Mouse (Mus musculus) hindbrain, postnatal 0 days (tissue): Measurements from ENCODE around the gene Lmo7. TPM values are rescaled to one million over a fixed set of nuclear protein-coding genes. Genes with fewer than 3 reads are reported as not detected.

ENCODE experiments used
- ATAC-seq: fragments of 200-750 bp; cut with Nextera tagmentation; 2 replicates; pipeline ENCODE4 v1.8.0; 2017; ENCODE audit warnings: mild to moderate bottlenecking, moderate TSS enrichment, moderate library complexity
- DNase-seq: peaks from one replicate; pipeline ENCODE4 v3.0.0-alpha.2; 2015; ENCODE audit warnings: low spot score
- H3K27ac ChIP-seq: fragments of 300-500 bp; sonication (generic); 2 replicates; pipeline ENCODE4 v1.5.1; 2014; ENCODE audit warnings: mild to moderate bottlenecking
- H3K27me3 ChIP-seq: fragments of 300-500 bp; sonication (generic); 2 replicates; pipeline ENCODE4 v1.6.1; 2014; ENCODE audit warnings: low read length, mixed read lengths; ENCODE audit not compliant: insufficient read depth
- H3K36me3 ChIP-seq: fragments of 300-500 bp; sonication (generic); 2 replicates; pipeline ENCODE4 v1.6.1; 2014; ENCODE audit warnings: low read length, mixed read lengths; ENCODE audit not compliant: insufficient read depth
- H3K4me1 ChIP-seq: fragments of 300-500 bp; sonication (generic); 2 replicates; pipeline ENCODE4 v1.6.1; 2014; ENCODE audit warnings: antibody characterized with exemption, low read length, mixed read lengths; ENCODE audit not compliant: insufficient read depth
- H3K4me2 ChIP-seq: fragments of 300-500 bp; sonication (generic); 2 replicates; pipeline ENCODE4 v1.6.1; 2014; ENCODE audit warnings: low read depth, mild to moderate bottlenecking, low read length, moderate library complexity, mixed read lengths
- H3K4me3 ChIP-seq: fragments of 300-500 bp; sonication (generic); 2 replicates; pipeline ENCODE4 v1.5.1; 2014; ENCODE audit warnings: low read length
- H3K9ac ChIP-seq: fragments of 300-500 bp; sonication (generic); replicated peaks from 2 replicates; pipeline ENCODE4 v1.6.1; 2014; ENCODE audit warnings: mild to moderate bottlenecking, low read length, moderate library complexity, mixed read lengths
- H3K9me3 ChIP-seq: fragments of 300-500 bp; sonication (generic); 2 replicates; pipeline ENCODE4 v1.6.1; 2016; ENCODE audit warnings: low read length, mixed read lengths
- CTCF ChIP-seq: IDR thresholded peaks from 2 replicates; pipeline ENCODE4 v1.5.1; 2016; ENCODE audit warnings: antibody characterized with exemption, control low read depth, low read depth
- whole genome bisulfite sequencing: fragments of 180-500 bp; shearing (Covaris S2); extraction: QIAGEN DNeasy Blood & Tissue Kit; methylation state at CpG from one replicate; pipeline ENCODE4 v1.1.7; 2014; 5-methylcytosine and 5-hydroxymethylcytosine counted together
- polyA plus RNA-seq: library from polyadenylated mRNA; unstranded; fragments of >200 nt; fragmentation: Nextera tagmentation; extraction: Ambion mirVana; gene quantifications from 2 replicates; pipeline ENCODE4 v1.2.1, GENCODE M21; 2015
- total RNA-seq: library from RNA; depleted of rRNA; stranded (reverse); fragments of >200 nt; gene quantifications from 2 replicates; pipeline ENCODE4 v1.2.3, GENCODE M21; 2014

Lmo7 gene
- total and polyA plus RNA-seq, 2 experiments from 2014 or later: 2.3 to 10.6 TPM

DNA sequence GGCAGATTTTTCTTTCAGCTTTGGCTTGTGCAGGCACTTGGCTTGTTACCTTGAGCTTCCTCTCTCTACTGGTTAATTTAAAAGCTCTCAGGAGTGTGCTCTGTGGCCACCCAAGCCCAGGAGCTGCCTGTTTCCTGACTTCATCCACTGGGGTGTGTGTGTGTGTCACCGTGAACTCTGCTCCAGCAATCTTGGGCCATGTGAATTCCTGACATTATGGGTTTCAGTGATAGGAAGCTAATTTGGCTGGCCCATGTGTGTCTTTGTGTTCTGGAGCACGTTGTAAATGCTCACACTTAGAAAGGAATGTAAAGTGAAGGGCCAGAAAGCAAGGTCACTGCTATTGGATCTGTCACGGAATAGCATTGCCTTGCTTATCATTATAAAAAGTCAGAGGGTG, 143.1 kb downstream of the Lmo7 start:
- no peak for TF ChIP-seq CTCF
- no peak overlapping the region for H3K4me2 ChIP-seq
- no peak for DNase-seq
- H3K9me3 ChIP-seq: no peaks in the 10 kb centered on the region
- no peaks in the 10 kb centered on the region for H3K27me3 ChIP-seq
- no peak overlapping the region for H3K27ac ChIP-seq
- H3K36me3 ChIP-seq: no peaks in the 10 kb centered on the region
- WGBS: 84% methylated on average over 3 of the region's 3 CpGs
- H3K4me3 ChIP-seq: no peak overlapping the region
- no peak for ATAC-seq
- no peaks in the 10 kb centered on the region for H3K4me1 ChIP-seq
- H3K9ac ChIP-seq: no peak overlapping the region

DNA sequence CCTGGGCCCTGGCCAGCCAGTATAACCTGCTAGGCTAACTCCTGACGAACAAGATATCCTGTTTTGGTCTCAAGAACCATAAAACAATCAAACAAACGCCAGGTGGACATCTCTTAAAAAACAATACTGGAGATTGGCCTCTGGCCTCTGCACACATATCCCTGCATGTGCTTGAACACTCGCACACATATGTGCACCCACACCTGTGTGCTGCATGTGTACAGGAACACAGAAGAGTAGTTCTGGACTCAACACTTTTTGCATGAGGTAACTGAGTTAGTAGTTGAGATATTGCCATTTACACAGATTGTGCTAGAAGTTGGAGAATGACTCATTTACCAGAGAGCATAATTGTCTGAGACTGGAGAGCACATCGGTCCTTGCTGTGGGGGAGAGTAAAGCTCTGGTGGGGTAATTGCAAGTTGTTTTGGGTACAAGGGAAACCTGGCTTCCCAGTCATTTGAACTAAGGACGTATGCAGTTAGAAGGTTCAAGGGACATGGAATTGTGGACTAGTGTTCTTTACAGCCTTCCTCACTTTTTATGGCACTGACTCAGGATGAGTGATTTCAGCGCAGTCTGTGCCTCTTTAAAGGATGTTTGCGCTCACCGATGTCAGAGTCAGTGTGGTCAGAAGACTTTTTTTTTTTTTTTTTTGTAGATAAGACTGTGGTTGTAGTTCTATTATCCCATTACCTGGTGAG, 148.7 kb downstream of the Lmo7 start:
- no peaks in the 10 kb centered on the region for H3K4me1 ChIP-seq
- no peak overlapping the region for H3K27ac ChIP-seq
- no peak overlapping the region for H3K4me2 ChIP-seq
- 84% methylated on average over 8 of the region's 8 CpGs for WGBS
- ATAC-seq (no peak), DNase-seq (no peak)
- H3K27me3 ChIP-seq: no peaks in the 10 kb centered on the region
- H3K4me3 ChIP-seq: no peak overlapping the region
- no peaks in the 10 kb centered on the region for H3K36me3 ChIP-seq
- no peak overlapping the region for H3K9ac ChIP-seq
- TF ChIP-seq CTCF: no peak
- H3K9me3 ChIP-seq: no peaks in the 10 kb centered on the region

DNA sequence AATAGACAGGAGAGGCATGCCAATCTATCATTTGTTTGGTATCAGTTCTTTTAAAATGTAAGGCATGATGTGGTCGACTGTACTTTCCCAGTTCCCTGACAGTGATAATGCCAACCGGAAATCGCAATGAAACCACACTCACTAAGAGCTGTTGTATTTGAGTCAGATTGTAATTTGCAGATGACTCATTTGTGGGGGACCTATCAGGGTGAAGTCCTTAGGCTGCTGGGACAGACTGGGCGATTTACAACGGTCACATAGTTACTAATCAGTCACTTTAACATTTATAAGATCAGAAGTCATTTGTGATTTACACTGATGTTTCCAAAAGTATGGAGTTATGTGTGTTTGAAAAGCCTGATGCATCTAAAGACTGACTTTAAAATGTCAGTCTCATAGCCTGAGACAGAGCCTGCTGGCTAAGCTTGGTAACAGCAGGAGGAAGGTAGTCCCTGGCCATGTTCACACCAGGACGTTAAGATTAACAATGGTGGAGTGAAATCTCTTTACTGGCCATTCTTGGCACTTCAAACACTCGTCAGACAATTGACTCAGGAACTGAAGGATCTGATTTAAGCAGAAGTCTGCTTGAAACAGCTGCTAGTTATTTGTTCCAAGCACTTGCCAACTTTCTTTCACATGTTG, 149.4 kb downstream of the Lmo7 start:
- Histone ChIP-seq H3K27me3 (no peaks in the 10 kb centered on the region), H3K4me2 (no peak overlapping the region), H3K27ac (no peak overlapping the region), H3K9ac (no peak overlapping the region), H3K36me3 (no peaks in the 10 kb centered on the region), H3K4me1 (no peaks in the 10 kb centered on the region), H3K9me3 (no peaks in the 10 kb centered on the region), H3K4me3 (no peak overlapping the region)
- WGBS: 44% methylated on average over 7 of the region's 7 CpGs
- TF ChIP-seq CTCF: 0 out of 2 replicates have a peak, but pooled peaks have one; percentile 4
- no peak for ATAC-seq
- no peak for DNase-seq

DNA sequence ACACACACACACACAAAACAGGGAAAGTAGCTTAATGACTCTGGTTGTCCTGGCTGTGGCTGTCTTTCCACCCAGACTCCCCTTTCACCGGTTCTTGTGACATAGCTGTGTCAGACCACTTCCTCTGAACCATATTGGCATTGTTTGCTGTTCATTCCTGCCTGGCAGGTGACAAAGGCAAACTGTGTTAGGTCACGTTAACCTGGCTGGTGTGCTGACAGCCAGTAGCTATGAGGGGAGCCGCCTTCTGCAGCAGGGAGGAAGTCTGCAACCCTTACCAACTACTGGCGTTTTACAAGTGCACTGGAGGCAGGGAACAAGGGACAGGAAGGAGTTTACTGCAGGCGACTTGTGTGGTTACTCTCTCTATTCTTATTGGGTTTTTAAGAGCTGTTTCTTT, 153.2 kb downstream of the Lmo7 start:
- Histone ChIP-seq H3K27ac (no peak overlapping the region), H3K4me3 (no peak overlapping the region), H3K36me3 (no peaks in the 10 kb centered on the region), H3K9me3 (no peaks in the 10 kb centered on the region), H3K27me3 (no peaks in the 10 kb centered on the region), H3K4me2 (no peak overlapping the region), H3K9ac (no peak overlapping the region), H3K4me1 (no peaks in the 10 kb centered on the region)
- WGBS: 48% methylated on average over 5 of the region's 5 CpGs
- ATAC-seq (no peak), DNase-seq (no peak)
- no peak for TF ChIP-seq CTCF

DNA sequence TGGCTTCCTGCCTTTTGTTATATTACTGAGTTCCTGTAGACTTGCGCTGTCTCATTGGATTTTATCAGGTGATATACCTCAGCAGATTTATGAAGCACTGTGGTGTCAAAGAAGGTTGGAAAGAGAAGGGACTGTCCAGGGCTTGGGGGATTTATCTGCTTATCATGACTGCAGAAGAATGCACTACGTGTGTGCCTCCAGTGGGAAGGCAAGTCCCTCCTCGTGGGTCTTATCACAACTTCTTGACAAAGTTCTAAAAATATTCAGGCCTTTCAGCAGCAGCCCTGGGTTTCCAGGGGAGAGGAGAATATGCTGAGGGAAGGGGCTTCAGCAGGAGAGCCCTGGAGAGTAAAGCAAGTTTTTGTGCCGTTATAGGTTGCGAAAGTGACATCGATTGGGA, 154.0 kb downstream of the Lmo7 start:
- Histone ChIP-seq H3K27ac (no peak overlapping the region), H3K9ac (no peak overlapping the region), H3K9me3 (no peaks in the 10 kb centered on the region), H3K36me3 (no peaks in the 10 kb centered on the region), H3K4me1 (no peaks in the 10 kb centered on the region), H3K27me3 (no peaks in the 10 kb centered on the region), H3K4me2 (no peak overlapping the region), H3K4me3 (no peak overlapping the region)
- no peak for ATAC-seq
- no peak for DNase-seq
- TF ChIP-seq CTCF: no peak
- WGBS: 90% methylated on average over 6 of the region's 6 CpGs

DNA sequence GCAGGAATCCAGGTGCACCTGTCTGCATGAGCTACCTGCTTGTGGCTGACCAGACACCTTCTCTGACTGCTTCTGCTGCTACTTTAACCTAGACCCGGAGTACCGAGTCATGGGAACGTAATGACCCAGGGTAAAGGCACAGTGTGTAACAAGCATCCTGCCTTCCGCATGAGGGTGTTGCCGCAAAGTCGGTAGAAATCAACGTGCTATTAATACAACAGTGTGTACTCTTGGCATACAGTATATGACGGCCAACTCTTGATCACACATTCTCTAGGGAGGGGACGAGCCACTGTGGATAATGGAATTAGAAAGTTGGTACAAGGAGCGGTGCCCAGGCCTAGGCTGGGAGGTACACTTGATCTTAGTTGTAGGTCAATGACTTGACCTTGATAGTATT, 156.6 kb downstream of the Lmo7 start:
- H3K4me3 ChIP-seq: no peak overlapping the region
- no peak overlapping the region for H3K9ac ChIP-seq
- no peaks in the 10 kb centered on the region for H3K4me1 ChIP-seq
- no peak for ATAC-seq
- H3K9me3 ChIP-seq: no peaks in the 10 kb centered on the region
- 95% methylated on average over 10 of the region's 10 CpGs for WGBS
- no peak for DNase-seq
- no peaks in the 10 kb centered on the region for H3K36me3 ChIP-seq
- TF ChIP-seq CTCF: no peak
- no peaks in the 10 kb centered on the region for H3K27me3 ChIP-seq
- no peak overlapping the region for H3K27ac ChIP-seq
- no peak overlapping the region for H3K4me2 ChIP-seq

DNA sequence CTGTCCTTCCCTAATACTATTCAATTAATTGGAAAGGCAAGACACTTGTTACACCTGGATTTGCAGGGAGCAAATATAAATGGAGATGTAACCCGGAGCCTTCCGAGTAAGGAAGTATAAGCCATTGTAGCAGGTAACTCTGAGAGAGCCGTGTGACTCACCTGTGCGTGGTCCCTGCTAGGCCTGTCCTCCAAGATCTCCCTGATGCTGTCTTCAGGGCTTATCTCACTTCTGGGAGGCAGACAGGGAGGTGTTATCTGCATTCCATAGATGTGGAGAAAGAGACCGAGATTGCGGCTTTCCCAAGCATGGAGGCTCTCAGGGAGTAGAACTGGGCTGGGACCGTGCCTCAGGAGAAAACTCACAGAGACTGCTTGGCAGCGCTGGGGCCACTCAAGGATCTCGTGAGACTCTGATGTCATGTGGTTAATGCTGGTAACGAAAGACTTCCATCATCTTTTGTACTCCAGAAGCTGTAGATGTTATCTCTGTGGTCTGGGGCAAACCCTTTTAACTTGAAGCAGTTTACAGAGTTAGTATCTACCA, 162.2 kb downstream of the Lmo7 start:
- Histone ChIP-seq H3K27ac (no peak overlapping the region), H3K9me3 (no peaks in the 10 kb centered on the region), H3K4me2 (no peak overlapping the region), H3K36me3 (no peaks in the 10 kb centered on the region), H3K4me3 (no peak overlapping the region), H3K9ac (no peak overlapping the region), H3K27me3 (no peaks in the 10 kb centered on the region), H3K4me1 (no peaks in the 10 kb centered on the region)
- TF ChIP-seq CTCF: no peak
- ATAC-seq: no peak
- WGBS: 93% methylated on average over 10 of the region's 10 CpGs
- DNase-seq: no peak
